Mouse (Mus musculus) adrenal gland, adult 2 months (tissue): ENCODE results near the gene Scgb1b30. TPM values are rescaled to one million over a fixed set of nuclear protein-coding genes. Genes with fewer than 3 reads are reported as not detected.
A peak's percentile ranks its signal among the peaks of the same experiment; 100 is the strongest.
"Not testable (repeated sequence)": the region's sequence is repeated elsewhere in the genome, so short reads cannot be mapped to it uniquely, and the experiment has no call there.

Experiments used
- DNase-seq: peaks from one replicate; pipeline ENCODE4 v3.0.0; 2021
- long read RNA-seq: library from polyadenylated mRNA; stranded (forward); transcript quantifications from one replicate; pipeline ENCODE4 v2.0.0, GENCODE M21; 2021
- polyA plus RNA-seq: library from polyadenylated mRNA; depleted of rRNA; stranded (reverse); fragments of >200 nt; gene quantifications from 2 replicates; pipeline ENCODE4 v1.2.3, GENCODE M21; 2012; rRNA removed
- total RNA-seq, 2 experiments: library from RNA; stranded (reverse); gene quantifications; 2 replicates each; pipeline ENCODE4 v1.2.3; 2021

The Scgb1b30 gene
- total RNA-seq (not detected), polyA plus RNA-seq (not detected in 2 replicates)
- long read RNA-seq, result 0 reads

DNA sequence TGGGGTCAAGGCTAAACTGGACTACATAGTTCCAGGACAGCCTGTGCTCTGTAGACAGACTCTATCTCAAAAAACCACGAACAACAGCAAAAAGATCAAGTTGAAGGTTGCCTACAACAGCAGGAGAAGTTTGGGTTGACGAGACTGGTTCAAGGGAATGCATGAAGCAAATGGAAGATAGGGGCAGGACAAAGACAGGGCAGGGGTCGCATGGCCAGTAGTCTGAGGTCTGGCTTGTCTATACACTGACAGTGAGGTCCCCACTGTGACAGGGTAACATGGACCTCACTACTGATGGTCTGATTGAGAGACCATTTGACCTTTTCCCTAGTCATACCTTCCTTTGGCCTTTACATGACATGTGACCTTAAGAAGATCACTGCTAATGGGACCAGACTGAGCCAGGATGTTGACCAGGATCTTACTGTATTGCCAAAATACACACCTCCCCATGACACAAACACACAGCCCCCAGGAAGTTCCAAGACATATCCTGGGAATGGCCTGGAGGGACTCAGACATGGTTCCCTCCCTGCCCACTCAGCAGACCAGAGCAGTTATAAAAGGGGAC is at the start of gene Scgb1b30:
TSS of gene Scgb1b30 (plus strand) at position 521 of the 571 bp plus-strand sequence.
- DNase-seq, result no peak

DNA sequence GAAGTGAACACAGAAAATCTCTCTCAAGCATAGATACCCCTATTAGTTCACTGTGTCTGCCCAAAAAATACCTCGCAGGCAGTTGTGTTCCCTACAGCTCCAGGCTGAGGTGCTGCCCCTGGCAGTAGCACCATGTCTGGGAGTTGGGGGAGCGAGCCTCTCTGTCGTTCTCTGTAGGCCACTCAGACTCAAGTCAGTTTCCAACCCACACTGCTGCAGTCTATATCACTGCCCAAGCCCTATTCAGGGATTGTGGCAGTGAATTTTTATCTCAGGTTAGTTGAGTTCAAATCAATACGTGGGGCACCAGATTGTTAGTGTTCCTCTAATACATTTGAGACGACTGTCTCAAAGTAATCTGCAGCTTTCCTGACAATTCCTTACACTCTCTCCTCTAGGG is 27.1 kb upstream of the Scgb1b30 start:
- not testable (repeated sequence) for DNase-seq

GRCm38 (mm10) chr7:34100002-34100401 is 4.8 kb downstream of the Scgb1b30 start:
- DNase-seq, result no peak

- no peak for DNase-seq
Measured at GRCm38 (mm10) chr7:34101276-34101675, 6.0 kb downstream of the Scgb1b30 start.

DNA sequence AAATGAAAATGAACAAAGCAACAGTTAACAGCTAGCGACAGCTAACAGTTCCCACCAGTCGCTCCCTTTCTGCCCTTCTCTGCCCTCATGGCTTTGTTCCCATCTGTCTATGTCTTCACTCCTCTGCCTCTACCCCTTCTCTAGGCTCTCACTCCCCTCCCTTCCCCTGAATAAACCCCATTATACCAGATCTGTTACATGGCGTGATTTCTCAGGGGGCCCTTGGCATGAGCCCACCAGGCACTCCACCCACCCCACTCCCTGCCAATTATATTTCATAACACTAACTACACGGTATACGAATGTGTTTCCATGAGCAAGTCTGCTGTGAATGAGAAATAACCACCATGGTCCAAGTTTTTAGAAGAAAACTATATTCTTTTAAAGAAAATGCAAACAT is 14.0 kb downstream of the Scgb1b30 start:
- no peak for DNase-seq

DNA sequence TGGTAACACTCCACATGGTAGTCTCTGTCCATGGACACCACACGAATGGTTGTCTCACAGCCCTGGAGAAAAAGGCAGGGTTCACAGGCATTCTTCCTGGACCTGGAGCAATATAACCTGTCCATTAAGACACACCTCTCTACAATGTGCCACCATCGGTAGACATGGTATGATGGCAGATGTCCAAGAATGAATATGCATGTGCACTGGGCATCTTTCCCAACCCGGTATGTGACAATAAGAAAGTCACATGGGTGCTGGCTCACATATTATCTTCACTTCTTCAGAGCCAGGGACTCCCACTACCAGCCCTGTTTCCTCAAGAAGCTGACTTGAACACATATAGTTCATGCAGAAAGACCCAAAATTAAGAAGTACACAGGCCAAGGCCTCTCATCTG is 21.4 kb downstream of the Scgb1b30 start:
- DNase-seq, result no peak

DNA sequence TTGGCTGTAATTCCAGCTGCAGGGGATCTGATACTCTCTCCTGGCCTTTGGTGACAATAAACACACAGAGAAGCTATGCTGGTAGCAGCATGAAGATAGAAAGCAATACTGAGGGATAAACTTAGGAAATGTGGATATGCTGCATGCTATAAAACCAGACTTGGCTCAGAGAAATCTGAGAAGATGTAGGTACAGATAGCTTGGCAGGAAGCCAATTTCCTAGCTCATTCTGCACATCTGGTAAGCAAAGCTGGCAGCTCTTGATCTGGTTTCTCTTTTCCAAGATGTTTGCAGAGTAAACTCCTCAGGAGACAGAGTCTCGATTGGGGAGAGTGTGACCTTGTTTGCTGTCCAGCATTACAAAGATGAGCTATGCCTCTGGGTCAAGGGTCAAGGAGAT is 25.4 kb downstream of the Scgb1b30 start:
- not testable (repeated sequence) for DNase-seq

DNA sequence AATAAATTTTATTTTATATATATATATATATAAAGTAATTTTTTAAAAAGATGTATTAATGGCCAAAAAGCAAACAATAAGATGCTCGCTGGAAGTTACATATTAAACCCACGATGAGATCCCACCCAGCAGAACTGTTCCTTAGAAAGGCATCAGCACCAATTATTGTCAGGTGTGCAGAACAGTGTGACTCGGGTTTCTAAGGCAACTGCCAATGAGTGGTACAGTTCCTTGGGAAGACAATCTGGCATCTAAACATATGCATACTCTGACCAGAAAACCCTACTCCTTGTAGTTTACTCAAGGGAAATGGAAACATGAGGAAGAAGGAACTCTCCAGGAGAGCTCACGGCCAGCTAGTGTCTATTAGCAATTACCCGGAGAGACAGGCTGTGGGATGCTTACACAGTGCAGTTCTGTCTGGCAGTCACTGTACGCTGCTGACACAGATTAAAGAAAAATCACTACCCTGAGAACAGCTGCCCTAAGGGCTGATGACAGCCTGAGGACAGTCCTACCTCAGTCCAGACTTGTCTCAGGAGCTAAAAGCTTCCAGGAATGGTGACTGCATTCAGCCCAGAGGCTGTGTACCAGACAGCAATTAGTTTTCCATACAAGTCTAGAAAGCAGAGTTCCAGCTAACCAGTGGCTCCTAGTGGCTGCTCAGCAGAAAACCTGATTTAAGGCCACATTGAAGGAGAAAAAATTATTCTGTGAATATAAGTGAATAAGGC is 27.9 kb downstream of the Scgb1b30 start:
- no peak for DNase-seq

- DNase-seq, result peak; percentile 49
Measured at GRCm38 (mm10) chr7:34125346-34125745, 30.1 kb downstream of the Scgb1b30 start.

GRCm38 (mm10) chr7:34126291-34126690 is 31.1 kb downstream of the Scgb1b30 start:
- DNase-seq, result no peak

DNA sequence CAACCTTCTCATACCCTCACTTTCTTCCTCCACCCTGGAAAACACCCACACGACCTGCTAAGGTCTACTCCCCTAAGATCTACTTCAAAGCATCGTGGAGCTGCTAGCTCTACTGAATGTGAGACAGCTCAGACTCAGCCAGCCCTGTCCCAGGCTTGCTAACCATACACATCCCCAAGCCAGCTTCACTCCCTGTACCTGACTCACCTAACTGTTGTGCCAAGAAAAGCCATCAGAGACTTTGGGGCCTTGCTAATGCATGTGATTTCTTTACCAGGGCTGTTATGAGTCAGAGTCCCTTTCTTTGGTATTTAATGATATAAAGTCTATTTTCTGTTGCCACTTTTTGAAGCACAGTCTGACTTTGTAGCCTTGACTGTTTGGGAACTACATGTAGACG is 35.9 kb downstream of the Scgb1b30 start:
- peak; percentile 59 for DNase-seq

DNA sequence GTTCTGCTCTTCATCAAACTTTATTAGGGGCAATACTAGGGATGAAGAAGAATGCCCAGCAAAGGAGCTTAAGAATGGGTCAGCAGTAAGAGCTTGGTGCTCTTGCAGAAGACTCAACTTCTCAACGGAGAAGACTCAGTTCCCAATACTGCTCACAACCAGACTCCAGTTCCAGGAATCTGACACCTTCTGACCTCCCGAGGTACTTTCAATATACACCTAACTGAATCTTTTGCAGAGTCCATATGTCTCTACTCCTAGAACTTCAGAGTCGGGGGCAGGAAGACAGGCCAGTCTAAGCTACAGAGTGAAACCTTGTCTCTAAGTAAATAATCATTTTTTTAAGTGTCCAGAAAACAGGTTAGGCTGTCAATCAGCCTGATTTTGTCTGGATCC is 36.7 kb downstream of the Scgb1b30 start:
- no peak for DNase-seq

DNA sequence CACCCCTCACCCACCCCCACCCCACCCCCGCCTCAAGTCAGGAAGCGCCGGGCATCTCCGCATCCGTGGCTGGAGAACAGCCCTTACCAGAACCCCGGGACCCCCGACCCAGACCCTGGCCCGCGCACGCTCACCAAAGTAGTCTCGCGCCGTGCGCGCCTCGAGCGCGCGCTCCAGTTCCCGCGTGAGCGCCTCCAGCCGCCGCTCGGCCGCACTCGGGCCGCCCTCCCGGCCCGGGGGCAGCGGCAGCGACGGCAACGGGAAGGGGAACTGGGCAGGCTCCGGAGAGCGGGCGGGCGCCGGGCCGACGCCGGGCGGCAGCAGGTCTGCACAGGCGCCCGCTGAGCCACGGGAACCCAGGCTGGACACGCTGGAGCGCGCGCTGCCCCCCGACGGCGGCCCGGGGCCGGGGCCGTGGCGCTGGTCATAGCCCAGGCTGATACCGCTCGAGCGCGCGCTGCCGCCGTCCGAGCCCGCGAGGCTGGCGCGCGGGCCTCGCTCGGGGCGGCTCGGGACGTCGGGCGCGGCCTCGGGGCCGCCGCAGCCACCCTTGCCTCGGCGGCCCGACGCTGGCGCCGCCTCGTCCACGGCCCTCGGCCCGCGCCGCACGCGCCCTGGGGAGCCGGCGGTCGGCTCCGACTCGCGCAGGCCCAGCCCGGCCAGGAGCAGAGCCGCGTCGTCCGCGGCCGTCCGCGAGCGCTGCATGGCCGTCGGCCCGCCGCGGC is 37.3 kb downstream of the Scgb1b30 start:
- peak; percentile 63 for DNase-seq

GRCm38 (mm10) chr7:34133117-34133762 is 38.0 kb downstream of the Scgb1b30 start, which contains the start of gene Wtip:
Gene Wtip (minus strand): TSS chr7:34133268.
- peak; percentile 87 for DNase-seq

- DNase-seq, result no peak
Measured at GRCm38 (mm10) chr7:34134336-34134735, 39.1 kb downstream of the Scgb1b30 start.

GRCm38 (mm10) chr7:34139493-34139892 is 44.3 kb downstream of the Scgb1b30 start:
- no peak for DNase-seq

DNA sequence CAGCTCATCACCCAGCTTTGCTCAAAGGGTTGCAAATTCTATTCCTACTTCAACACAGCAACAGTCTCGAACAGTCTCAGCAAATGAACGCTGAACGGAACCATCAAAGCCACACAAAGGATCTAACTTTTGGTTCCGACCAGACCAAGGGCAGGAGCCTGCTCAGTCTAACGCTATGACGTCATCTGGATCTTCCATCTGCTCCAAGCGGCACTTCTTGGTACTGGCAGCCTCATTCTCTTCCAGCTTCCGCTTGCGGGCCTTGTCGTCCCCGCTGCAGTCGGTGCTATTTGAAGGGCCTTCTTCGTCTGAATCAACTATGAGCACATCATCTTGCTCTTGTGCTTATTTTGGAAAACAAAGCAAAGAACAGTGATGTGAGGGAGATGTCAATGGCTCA is 45.9 kb downstream of the Scgb1b30 start:
- DNase-seq, result no peak

- DNase-seq, result no peak
Measured at GRCm38 (mm10) chr7:34147193-34147592, 52.0 kb downstream of the Scgb1b30 start.
